Mouse (Mus musculus) olfactory bulb, adult 2 months (tissue): ENCODE results near the gene Nfkbie.

Experiments
- CTCF ChIP-seq: fragments of 200-500 bp; IDR thresholded peaks from 2 replicates; pipeline ENCODE4 v1.5.1; 2012; ENCODE audit warnings: low read depth, mild to moderate bottlenecking, low read length, moderate library complexity; ENCODE audit not compliant: insufficient read depth
- POLR2A ChIP-seq: fragments of 200-500 bp; IDR thresholded peaks from 2 replicates; pipeline ENCODE4 v1.6.1; 2012; ENCODE audit warnings: mild to moderate bottlenecking, low read depth, low read length, moderate library complexity; ENCODE audit not compliant: insufficient read depth

- TF ChIP-seq POLR2A (no peak), CTCF (no peak)
Measured at GRCm38 (mm10) chr17:45567162-45567601, 11.7 kb downstream of the Nfkbie start.
